Mouse (Mus musculus) gastrocnemius, adult 18-20 months (tissue): ENCODE results near the gene Ddx39b. TPM values are rescaled to one million over a fixed set of nuclear protein-coding genes. Genes with fewer than 3 reads are reported as not detected.
"Not testable (repeated sequence)": the region's sequence is repeated elsewhere in the genome, so short reads cannot be mapped to it uniquely, and the experiment has no call there.

Source experiments
- DNase-seq: peaks from one replicate; pipeline ENCODE4 v3.0.0; 2021; ENCODE audit warnings: low spot score
- total RNA-seq, 2 experiments: library from RNA; stranded (reverse); gene quantifications; 2 replicates each; pipeline ENCODE4 v1.2.3; 2021

The Ddx39b gene
- total RNA-seq, 2 experiments from 2014 or later = 83.5 to 83.8 TPM

DNA sequence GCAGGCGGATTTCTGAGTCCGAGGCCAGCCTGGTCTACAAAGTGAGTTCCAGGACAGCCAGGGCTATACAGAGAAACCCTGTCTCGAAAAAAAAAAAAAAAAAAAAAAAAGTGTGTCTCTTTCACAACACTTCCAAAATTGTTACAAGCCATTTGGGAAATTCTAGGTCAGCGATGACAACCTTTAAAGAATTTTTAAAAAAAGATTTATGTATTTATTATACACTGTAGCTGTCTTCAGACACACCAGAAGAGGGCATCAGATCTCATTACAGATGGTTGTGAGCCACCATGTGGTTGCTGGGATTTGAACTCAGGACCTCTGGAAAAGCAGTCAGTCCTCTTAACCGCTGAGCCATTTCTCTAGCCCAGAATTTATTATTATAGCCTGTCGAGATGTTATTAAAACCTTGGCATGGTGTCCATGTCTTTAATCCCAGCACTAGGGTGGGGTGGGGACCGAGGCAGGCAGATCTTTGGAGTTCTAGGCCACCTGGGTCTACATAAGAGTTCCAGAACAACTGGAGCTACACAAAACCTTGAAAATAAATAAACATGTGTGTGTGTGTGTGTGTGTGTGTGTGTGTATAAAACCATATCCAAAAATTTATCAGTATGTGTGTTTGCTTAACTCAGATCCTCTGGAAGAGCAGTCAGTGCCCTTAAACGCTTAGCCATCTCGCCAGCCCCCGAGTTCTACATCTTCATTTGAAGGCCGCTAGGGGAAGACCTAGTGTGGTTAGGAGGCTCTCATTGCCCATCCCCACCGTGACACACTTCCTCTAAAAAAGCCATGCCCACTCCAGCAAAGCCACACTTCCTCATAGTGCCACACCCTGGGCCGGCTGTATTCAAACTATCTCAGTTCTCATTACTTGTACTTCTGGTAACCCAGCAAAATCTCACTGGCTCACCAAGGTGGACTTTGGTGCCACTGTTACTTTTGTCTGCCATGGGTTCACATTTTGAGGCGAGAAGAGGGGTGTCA lies 17.2 kb downstream of the Ddx39b start:
- peak; percentile 56 for DNase-seq

DNA sequence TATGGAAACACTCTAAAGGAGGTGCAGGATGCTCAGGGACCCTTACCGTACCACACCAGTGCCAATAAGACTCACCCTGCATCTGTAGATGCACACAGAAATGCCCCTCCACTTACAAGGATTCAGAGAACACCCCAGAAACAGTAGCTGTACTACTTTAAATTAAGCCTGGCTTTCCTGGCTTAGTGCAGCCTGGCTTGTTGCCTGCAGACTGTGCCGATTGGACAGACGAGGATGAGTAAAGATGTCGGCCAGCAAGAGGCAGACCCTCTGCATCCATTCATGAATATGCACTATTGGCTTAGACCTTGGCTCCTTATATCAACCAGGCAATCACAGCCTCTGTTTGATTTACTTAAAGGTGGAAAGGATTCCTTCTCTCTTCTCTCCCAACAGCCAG lies 18.1 kb downstream of the Ddx39b start:
- DNase-seq = no peak

DNA sequence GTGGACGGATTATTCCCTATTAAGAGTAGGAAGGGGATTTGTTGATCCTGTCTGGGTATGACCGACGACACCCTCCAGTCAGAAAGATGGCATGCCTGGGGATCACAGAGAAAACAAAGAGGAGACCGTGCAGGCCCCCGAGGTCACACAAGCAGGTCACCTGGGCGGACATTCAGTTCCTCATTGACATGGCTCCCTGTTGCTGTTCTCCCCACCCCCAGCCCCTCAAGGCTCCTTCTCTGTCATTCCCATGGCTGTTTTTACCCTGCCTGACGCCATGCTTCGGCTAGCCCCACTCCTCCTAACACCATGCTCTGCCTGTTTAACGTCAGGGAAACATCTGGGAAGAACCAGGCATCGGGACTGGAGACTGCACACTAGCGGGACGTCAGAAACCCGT lies 20.1 kb downstream of the Ddx39b start:
- DNase-seq = no peak

DNA sequence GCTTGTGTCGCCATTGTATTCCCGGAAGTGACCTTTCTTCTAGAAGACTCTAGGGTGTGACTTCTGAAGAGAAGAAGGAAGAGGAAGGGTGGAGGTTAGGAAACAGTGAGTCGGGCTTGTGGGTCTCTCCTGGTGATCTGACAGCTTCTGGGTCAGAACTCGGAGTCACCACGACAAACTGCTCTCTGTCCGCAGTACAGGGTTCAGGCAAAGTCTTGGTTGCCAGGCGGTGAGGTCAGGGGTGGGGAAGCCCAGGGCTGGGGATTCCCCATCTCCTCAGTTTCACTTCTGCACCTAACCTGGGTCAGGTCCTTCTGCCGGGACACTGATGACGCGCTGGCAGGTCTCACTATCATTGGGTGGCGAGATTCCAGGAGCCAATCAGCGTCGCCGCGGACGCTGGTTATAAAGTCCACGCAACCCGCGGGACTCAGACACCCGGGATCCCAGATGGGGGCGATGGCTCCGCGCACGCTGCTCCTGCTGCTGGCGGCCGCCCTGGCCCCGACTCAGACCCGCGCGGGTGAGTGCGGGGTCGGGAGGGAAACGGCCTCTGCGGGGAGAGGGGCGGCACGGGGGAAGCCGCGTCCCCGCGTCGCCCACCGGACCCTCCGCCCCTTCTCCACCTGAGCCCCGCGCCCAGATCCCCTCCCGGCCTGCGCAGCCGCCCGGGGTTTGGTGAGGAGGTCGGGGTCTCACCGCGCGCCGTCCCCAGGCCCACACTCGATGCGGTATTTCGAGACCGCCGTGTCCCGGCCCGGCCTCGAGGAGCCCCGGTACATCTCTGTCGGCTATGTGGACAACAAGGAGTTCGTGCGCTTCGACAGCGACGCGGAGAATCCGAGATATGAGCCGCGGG lies 21.3 kb downstream of the Ddx39b start, which contains the start of gene H2-D1:
H2-D1 (plus strand) TSS at position 67 of the 859 bp plus-strand sequence.
- DNase-seq = peak; percentile 99

DNA sequence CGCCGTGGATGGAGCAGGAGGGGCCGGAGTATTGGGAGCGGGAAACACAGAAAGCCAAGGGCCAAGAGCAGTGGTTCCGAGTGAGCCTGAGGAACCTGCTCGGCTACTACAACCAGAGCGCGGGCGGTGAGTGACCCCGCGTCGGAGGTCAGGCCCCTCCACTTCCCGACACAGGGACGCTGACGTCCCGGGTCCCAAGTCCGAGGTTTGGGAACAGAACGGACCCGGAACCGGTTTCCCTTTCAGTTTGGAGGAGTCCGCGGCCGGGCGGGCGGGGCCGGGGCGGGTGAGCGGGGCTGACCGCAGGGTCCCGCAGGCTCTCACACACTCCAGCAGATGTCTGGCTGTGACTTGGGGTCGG lies 22.0 kb downstream of the Ddx39b start:
- DNase-seq = no peak

DNA sequence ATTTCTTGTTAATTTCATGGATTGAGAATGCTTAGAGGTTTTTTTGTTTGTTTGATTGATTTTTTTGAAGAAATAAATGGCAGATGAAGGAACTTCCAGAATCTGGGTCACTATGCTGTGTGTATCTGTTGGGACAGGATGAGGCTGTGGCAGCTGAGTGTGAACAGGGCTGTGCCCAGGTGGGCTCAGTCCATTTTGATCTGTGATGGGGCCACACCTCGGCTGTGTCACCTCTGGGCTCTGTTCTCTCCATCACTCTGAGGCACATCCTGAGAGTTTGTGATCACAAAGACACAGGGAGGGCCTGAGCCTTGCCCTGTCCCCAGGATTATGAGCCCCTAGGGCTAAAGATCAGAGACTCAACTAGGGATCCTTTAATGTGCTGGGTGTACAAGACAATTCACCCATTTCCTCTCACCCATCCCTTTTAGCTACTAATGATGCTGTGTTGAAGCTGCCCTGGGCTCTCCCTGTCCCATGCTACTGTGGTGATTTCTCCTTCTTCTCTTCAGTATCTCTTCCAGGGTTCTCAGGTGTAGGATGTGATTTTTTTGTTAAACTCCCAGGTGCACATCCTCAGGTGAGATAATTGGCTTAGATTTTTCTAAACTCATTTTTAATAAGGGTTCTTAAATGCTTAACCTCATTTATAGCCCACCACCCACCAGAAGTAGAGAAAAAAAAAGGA lies 26.0 kb downstream of the Ddx39b start:
- no peak for DNase-seq

DNA sequence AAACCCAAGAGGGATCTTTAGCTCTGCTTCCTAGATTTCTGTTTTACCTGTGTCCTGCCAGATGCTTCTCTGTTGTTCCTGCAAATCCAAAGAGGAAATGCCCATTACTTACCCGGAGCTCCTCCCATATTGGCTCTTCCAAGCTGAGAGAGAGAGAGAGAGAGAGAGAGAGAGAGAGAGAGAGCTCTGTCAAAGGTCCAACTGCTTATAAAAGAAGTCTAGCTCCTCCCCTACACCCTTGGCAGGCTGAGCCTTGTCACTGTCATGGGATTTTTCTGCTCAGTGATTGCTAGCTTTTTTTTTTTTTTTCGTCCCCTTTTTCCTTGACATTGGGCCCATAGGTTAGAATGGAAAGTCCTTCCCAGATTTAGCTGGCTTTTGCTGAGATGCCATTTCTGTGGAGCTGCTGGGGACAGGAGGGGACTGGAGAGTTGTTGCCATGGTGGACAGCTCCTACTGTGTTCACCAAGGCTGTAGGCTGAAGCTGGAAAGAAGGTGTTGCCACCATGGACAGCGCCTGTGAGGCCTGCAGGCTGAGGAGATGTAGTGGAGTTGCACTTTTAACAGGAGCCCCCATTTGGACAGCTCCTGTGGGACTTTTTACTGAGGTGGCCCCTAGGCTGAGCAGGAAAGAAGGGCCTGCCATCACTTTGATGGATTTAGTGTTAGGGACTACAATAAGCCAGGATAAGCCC lies 28.3 kb downstream of the Ddx39b start:
- DNase-seq = no peak

DNA sequence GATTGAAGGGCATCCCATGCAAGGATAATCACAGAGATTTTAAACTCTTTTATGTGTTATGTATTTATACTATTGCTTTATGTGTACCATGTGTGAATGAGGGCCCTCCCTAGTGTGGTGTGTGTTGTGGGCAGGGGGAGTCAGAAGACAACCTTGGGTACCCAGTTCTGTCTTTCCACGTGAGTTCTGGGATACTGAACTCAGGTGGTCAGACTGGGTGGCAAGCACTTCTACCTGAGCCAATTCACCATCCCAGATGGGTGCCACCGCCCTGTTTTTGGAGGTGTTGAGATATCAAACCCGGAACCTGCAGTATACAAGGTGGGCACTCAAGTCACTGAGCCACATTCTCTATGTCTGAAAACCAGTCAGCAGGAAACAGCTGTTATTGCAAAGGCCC lies 30.7 kb downstream of the Ddx39b start:
- no peak for DNase-seq

DNA sequence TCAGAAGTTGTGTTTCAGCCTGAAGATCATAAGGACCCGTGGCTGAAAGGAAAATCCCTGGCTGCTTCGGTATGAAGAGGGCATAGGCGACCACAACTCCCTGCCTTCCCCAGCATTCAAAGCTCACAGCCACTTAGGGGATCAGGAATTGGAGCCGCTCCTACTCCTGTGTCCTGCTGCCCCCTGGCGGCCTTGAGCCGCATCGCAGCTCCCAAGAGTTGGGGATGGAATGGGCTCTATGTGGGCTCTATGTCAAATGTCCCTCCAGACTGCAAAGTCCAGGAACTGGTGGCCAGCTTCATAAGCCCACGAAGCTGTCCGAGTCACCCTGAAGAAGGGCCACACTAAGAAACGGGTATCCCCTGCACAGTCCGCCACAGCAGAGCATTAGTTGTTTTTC lies 33.2 kb downstream of the Ddx39b start:
- DNase-seq = peak; percentile 87

DNA sequence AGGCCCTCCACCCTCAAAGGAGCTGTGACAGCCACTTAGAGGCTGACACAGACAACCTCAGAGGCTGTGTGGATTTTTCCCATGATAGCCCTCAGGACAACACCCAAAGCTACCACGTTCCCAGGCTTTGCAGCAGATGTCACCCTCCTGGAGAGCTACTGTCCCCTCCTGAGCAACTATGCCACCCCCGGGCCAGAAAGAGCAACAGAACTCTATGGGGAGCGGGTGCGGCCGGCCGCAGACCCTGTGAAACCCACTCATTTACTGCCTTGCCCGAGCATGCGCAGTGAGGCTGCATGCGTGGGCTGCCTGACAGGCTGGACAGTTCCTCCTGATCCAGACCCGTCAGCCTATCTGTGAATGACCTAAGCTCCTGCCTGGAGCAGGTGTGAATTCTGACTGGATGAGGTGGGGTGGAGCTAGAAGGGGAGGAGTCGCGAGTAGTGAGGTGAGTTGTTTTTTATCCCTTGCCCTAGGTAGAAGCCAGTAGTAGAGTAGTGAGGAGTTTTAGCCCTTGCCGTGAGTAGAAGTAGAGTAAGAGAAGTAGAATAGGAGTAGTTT lies 34.8 kb downstream of the Ddx39b start:
- DNase-seq = no peak

DNA sequence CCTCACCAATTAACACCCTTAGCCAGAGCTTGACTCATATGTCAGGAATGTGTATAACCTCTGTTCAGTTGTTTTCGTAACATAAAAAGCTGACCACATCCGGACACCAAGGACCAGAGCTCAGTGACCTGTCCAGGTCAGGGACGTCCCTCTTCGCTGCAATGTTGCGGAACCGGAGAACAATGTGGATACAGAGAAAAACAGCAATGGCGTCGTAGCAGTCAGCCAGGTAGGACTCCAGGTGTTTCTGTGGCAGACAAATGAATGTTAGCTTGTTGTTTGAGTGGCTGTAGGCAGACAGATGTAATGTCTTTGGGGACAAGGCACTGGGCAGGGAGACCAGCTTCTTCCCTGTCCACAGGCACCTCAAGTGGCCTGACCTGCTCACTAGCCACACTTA lies 36.5 kb downstream of the Ddx39b start:
- no peak for DNase-seq

DNA sequence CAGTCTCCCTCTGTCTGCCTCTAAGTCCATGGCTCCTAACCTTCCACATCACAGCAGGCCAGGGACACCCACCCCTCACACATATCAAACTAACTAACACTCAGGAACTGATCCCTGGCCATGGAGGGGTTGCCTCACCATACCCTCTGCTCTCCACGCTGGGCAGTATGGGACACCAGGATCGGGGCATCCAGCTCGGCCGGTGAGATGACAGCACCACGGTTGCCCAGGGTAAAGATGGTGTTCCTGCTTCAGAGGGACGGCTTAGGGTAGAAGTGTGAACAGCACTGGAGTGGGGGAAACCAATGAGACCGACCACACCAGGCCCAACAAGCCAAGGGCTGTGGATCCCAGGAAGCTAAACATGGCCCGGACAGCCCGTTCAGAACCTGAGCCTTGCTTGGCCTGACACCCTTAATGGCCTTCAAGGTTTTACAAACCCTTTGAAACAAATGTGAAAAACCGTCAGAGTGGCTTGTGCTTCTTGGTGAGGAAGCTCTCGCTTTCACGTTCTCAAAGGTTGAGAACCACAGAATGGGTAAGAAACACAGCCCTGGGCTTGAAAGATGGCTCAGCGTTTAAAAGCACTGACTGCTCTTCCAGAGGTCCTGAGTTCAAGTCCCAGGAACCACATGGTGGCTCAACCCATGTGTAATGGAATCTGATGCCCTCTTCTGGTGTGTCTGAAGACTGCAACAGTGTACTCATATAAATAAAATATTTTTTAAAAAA lies 37.6 kb downstream of the Ddx39b start:
- no peak for DNase-seq

DNA sequence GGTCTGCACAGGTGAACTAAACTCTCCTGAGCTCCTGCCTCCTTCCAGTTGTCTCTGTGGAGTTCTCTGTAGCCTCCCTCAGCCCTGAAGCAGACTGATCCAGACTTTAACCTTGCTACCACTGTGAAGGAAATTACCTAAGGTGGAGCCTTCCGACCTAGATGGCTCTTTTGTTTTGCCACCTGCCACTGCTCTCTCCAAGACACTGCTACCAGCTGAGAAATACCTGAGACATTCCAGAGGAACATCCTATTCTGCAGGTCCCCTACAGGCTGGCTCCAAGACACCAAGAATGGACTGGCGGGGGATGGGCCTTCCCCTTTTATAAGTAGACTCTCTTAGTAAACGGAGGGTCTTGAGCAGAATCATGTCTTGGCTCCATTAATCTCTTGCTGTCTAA lies 38.7 kb downstream of the Ddx39b start:
- no peak for DNase-seq

DNA sequence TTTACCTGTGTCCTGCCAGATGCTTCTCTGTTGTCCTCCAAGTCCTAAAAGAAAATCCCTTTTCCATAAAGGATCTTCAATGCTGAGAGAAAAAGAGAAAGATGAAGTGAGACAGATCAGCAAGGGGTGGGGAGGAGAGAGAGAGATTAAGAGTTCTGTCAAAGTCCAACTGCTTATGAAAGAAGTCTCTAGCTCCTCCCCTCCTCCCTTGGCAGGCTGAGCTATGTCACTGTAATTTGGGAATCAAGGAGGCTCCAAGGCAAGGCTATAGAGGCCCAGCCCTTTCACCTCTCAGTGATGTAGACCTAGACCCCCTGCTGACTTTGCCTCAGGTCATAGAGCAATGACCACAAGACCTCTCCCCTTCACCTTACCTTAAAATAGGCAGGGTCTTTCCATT lies 43.9 kb downstream of the Ddx39b start:
- DNase-seq = no peak

DNA sequence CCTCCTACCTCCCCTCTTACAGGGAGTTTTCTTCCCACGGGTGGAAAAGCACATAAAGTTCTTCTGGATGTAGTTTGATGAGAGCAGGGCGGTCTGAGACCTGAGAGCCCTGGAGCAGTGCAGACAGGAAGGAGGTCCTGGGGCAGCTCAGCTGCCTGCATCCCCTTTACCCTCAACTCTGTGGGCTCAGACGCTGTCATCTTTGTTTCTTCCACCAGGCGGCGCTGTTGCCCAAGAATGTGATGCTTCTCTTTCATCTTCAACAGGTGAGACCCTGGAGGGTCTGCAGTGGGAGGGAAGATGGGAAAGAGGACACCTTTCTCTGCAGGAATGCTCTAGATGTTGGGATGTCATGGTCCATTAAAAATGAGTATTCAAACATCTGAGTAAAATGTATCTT lies 54.2 kb downstream of the Ddx39b start:
- DNase-seq = peak; percentile 40

DNA sequence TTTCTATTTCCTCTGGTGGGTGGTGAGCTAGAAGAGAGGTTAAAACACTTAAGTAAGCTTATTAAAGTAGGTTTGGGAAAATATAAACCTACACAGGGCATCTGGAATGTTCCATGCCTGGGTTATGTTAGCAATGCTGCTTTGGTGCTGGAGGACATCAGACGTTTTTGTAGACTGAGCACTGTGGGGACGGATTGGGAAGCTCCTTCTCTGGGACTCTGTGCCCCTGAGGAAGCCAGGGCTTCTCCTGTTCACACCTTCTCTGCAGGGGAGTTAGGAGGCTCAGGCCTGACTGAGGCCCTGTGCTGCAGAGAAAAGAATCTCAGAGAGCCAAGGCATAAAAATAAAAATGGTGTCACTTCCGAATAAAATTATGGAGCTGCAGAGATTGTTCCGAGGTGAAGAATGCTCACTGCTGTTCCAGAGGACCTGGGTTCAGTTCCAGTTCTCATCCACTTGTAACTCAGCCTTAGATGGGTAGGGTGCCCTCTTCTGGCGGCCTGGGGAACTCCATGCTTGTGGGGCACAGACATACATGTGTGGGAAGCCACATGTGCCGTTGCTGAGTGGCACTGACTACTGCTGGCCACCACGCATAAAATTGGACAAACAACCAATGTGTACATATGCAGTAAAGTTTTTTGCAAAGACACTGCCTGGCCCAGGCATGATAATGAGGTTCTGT lies 58.9 kb downstream of the Ddx39b start:
- not testable (repeated sequence) for DNase-seq

DNA sequence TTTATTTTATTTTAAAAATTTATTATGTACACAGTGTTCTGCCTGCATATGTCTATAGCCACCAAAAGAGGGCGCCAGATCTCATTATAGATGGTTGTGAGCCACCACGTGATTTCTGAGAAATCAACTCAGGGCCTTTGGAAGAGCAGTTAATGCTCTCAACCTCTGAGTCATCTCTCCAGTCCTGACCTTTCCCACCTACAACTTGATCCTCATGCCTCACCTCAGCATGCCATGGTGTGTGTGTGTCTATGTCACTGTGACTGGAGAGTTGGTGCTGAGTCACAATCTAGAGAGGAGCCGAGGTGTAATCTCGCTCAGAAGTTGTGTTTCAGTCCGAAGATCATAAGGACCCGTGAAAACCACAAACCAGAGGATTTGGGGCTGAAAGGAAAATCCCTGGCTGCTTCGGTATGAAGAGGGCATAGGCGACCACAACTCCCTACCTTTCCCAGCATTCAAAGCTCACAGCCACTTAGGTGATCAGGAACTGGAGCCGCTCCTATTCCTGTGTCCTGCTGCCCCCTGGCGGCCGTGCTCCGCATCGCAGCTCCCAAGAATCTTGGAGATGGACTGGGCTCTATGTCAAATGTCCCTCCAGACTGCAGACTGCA lies 60.2 kb downstream of the Ddx39b start:
- DNase-seq = peak; percentile 94

DNA sequence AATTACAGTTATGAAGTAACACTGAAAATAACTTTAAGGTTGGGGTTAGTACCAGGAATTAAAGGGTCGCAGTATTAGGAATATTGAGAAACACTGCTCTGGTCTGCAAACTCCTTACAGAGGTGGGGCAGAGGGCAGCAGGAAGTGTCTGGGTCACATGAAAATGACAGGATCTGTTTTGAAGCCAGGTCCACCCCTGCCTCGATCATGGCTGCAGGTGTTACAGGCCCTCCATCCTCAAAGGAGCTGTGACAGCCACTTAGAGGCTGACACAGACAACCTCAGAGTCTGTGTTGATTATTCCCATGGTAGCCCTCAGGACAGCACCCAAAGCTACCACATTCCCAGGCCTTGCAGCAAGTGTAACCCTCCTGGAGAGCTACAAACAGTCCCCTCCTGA lies 61.7 kb downstream of the Ddx39b start:
- no peak for DNase-seq
